Mouse (Mus musculus): ENCODE measurements at regions not wholly inside any gene's neighbourhood (a gene's known extent, or its start where the extent isn't known, plus 50 kb on each side); places are given as distances from the start of the nearest gene placed in this dataset.

GRCm38 (mm10) chr10:19187716-19188081 is 168.6 kb upstream of the Olig3 start:
- no peak for DNase-seq

GRCm38 (mm10) chr10:19187084-19187615 is 169.2 kb upstream of the Olig3 start:
- DNase-seq: no peak

- DNase-seq: peak; percentile 25
Measured at GRCm38 (mm10) chr10:19185790-19186581, 170.3 kb upstream of the Olig3 start.

DNA sequence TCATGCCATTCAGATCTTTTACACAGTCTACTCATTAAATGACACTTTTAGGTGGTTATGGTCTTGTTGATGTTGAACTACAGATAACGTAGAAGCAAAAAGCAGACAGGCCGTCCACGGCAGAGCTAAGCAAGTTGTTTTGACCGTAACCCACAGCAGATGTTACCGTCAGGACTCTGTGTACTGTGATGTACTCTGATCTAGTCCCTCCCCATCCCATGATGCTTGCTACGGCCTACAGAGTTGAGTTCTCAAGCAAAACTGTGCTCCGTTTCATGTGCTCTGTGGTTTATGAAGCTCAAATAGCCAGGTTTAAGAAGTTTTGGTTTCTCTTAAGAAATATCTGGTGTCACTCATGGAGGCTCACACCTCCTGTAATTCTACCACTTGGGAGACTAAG is 169.4 kb upstream of the Tnfaip3 start:
- no peak for DNase-seq

DNA sequence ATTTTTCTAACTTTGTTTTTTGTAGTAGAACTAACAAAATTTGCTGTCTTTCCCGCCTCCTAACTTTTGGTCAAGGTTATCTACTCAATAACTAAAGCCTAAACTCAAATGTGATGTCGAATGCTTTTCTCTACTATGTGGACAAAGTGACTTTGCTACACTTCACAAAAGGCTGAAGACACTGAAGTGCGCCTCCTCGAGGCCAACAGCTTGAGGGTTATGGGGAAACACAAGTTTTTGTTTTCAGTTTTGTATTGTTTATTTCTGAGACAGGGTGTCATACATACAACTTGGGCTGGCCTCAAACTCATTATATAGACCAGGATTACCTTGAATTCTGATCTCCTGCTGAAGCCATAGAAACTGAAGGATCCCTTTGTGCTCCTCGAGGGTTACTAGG is 162.4 kb upstream of the Tnfaip3 start:
- no peak for DNase-seq

- DNase-seq: no peak
Measured at GRCm38 (mm10) chr10:19177414-19177813, 162.0 kb upstream of the Tnfaip3 start.

DNA sequence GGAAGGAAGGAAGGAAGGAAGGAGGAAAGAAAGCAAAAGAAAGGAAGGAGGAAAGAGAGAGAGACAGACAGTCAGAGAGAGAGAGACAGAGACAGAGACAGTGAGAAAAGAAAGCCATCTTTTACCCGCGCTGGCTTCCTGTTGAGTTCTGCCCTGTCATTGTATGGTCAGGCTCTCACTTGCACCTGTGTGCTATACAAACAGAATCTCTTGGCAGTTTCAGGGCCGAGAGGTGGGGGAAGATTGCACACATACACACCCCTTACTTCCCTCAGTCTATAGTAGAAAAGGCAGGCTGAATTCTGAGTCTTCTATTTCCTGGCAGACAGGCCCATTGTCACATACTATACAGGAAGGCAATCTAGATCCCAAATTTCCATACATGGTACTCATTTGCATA is 160.8 kb upstream of the Tnfaip3 start:
- no peak for DNase-seq

DNA sequence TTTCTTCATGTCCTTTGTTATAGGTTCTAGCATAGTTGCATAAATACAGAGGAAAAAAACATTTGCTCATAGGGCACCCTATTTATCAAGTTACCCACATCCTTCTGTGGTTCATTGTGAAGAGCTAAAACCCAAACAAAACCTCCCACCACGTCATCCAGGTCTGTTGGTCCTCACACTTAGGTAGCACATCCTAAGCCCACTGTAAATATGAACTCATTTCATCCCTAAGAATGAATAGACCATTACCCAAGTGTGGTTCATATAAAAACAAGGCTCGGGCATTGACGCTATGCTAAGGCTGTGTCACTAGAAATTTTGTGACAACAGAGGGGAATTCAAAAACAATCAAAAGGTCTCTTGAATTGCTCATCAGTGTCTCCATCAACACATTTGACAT is 156.4 kb upstream of the Tnfaip3 start:
- DNase-seq: no peak

DNA sequence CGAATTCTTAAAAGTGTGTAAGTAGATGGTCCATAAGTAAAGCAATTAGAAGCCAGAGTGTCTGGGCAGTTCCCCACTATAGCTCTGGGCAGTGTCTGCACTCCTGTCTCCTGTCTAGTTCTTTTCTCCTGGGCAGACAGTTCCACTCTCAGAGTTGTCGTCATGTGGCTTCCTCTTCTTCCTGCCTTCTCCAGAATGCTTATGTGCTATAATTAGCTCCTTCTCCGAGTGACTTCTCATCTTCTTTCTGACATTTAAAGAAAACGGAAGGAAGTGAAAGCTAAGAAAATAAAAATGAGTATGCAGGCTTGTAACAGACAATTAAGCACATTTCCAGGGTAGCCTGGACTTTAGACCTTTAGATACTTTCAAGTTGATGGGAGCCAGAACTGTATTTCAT is 155.1 kb upstream of the Tnfaip3 start:
- no peak for DNase-seq

- DNase-seq: no peak
Measured at GRCm38 (mm10) chr10:19169272-19169671, 153.8 kb upstream of the Tnfaip3 start.

- DNase-seq: no peak
Measured at GRCm38 (mm10) chr10:19168362-19168761, 152.9 kb upstream of the Tnfaip3 start.

GRCm38 (mm10) chr10:19167641-19168271 is 152.3 kb upstream of the Tnfaip3 start:
- no peak for DNase-seq

GRCm38 (mm10) chr10:19167101-19167500 is 151.6 kb upstream of the Tnfaip3 start:
- DNase-seq: no peak

DNA sequence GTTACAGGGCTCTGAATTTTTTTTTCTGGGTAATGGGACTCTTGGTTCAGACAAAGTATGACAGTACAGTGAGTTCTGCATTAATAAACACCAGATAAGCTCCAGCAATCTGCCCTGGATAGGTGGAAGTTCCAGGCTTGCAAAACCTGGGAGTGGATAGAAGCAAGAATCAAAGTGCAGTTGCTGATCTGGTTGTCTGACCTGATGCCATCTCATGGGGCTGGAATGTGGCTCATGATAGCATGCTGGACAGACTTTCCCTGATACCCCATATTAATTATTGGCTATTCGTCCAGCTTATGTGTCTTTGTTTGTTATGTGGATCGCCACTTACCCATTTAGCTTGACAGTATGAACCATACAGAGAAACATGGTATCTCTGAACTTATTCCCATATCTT is 146.6 kb upstream of the Tnfaip3 start:
- DNase-seq: no peak

- no peak for DNase-seq
Measured at GRCm38 (mm10) chr10:19161149-19161548, 145.7 kb upstream of the Tnfaip3 start.

DNA sequence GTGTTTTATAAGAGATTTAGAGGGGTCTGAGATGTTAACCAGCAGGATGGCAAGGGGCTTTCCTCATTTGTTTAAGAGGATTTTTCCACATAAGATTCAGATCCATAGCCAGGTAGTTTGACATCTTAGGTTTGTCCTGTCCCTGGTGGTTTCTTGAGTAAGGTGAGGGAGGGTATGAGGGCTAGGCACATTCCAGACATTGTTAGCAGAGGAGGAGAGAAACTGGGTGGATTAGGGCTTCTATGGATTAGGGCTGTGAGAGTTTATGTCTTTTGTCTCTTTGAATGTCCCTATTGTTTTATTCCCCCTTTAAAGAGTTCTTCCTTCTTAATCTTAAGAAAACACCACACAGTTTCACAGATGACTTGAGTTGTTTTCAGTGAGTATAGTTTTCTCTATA is 138.6 kb upstream of the Tnfaip3 start:
- DNase-seq: no peak

DNA sequence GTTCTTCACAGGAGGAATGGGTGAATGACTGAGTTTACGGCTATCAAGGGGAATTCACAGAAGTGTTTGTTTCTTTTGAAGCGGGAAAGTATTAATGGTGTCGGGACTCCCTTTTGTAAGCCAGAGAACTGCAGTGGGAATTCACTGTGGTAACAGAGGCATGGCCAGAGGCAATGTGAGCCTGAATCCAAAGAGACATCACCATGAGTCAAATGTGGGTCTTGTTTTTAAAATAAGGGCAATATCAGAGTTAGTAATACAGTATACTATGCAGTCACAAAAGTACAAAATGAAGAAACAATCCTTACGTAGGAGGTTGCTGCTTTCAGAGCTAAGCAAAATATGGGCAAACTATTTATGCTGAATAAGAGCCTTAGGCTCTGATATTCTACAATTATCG is 137.3 kb upstream of the Tnfaip3 start:
- no peak for DNase-seq

- no peak for DNase-seq
Measured at GRCm38 (mm10) chr10:19150766-19151165, 135.3 kb upstream of the Tnfaip3 start.

GRCm38 (mm10) chr10:19150005-19150404 is 134.5 kb upstream of the Tnfaip3 start:
- no peak for DNase-seq

- DNase-seq: no peak
Measured at GRCm38 (mm10) chr10:19149196-19149869, 133.9 kb upstream of the Tnfaip3 start.

- DNase-seq: no peak
Measured at GRCm38 (mm10) chr10:19141481-19141880, 126.0 kb upstream of the Tnfaip3 start.

DNA sequence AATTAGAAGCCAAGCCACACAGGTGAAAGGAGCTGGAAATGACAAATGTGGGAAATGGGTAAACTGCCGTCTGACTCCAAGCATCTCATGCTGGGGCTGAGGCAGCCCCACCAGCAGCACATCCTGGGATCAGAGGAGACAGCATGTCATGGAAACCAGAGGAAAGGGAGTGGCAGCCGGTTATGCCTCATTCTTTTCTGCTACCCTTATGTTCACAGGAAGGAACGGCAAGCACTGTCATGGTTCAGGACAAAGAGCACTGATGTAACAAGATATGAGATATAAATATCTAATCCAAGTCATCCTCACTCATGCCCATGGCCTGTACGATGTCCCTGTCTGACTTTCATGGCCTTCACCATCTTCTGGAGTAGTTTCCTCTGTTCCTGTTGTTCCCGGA is 125.2 kb upstream of the Tnfaip3 start:
- DNase-seq: no peak

GRCm38 (mm10) chr10:19139234-19139633 is 123.8 kb upstream of the Tnfaip3 start:
- no peak for DNase-seq

GRCm38 (mm10) chr10:19138258-19138657 is 122.8 kb upstream of the Tnfaip3 start:
- no peak for DNase-seq
